Mouse (Mus musculus) T-helper 1 cell (primary cell): ENCODE data around the gene Cep85l.

Experiments used
- in situ Hi-C: fragments of 300-600 bp; cut with MboI, MseI; formaldehyde crosslinking; loops from one replicate; pipeline ENCODE4 v1.15.1; 2025; ENCODE audit warnings: high pct_unique_total_duplicates

Cep85l gene

DNA sequence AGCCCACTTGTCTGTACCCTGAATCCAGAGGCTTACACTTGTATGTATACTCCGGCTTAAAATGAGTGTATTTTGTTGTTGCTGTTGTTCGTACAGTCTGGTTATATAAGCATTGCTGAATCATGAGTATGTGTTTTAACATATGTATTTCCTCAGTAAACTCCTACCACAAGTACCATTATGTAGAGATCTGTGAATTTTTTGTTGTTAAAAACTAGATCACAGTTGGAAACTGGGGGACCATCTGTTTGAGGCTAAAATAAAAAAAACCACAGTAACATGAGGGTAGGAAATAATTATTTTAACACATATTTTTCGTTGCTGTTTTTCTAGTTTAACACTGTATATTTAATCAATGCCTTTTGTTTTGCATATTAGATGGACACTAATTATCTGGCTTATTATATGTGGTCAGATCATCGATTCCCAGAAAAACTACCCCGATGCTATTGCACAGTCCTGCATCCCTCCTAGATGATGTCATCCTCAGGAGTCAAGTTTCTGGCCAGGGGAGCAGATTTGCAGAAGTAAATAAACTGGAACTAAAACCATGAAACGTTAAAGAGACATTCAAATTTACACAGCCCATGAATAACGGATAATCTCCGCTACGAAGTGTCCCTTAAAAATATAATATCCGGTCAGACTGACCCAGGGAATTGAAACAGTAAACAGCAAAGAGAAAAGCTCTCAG lies 18.2 kb upstream of the Cep85l start:
- in situ Hi-C loops: no loop called here

- in situ Hi-C loops: no loop called here
These were observed 15.3 kb upstream of the Cep85l start for GRCm38 (mm10) chr10:53394923-53395629.

DNA sequence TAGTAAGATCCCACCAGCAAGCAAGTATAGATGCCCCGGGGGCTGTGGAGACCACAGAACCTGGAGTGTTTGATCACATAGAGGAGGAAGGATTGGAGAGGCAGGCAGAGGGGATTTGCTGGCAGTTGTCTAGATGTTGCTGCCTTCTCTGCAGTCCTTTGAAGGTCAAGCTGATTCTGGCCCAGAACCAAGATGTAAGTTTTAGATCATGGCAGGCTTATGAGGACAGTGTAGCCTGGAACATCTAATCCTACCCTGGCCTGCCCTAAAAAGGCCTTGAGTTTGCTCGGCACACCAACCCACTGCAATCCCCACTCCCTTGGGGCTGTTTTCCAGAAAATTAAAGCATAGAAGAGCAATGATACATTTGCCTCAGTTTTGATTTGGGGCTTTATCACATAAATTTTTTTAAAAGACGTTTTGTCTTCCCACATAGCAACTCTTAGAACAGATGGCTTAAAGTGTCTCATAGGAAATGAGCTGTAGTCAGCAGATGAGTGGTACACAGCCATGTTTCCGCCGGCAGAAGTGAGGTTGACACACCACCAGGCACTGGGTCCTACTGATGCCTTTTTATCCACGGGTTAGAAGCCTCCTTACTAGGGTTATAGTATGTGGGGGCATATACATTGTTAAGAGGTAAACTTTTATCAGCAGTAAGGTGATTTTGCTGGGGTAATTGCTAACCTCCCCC lies 8.6 kb upstream of the Cep85l start:
- in situ Hi-C loops: loop anchor here (10.0 kb wide), 1 partner anchor 876 kb away; no protein-coding TSS in a partner anchor

DNA sequence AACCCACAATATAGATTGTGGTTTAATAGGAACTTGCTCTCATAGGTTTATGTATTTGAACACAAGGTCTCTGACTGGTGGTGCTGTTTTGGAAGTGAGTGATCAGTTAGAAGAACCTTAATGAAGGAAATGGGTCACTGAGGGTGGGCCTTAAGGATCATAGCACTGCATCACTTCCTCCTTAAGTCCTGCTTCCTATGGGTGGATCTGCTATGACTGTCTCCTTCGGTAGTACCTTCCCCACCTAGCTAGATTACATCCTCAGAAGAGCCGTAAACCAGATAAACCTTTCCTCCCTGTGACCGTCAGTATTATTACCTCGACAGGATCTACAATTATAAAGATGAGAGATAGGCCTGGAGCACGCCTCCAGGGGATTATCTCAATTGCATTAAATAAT lies 5.7 kb upstream of the Cep85l start:
- in situ Hi-C loops: loop anchor here (10.0 kb wide), 1 partner anchor 879 kb away; no protein-coding TSS in a partner anchor

DNA sequence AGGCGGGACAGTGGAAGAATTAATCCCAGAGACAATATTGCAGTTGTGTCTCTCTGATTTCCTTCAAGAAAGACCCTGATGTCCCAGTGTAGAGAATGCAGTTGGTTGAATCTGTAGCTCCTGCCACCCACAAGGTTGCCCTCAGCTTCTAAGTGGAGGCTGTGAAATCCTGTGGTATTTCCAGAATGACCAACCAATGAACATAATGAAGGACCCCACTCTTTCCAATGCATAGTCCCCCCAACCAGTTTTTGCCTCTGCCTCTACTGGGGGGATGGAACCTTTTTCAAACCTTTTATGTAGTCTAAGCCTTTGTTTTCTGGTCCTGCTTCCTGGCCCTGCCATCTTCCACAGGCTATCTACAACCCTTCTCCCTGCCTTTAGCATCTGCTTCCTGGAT lies 5.1 kb upstream of the Cep85l start:
- in situ Hi-C loops: loop anchor here (10.0 kb wide), 1 partner anchor 880 kb away; no protein-coding TSS in a partner anchor

DNA sequence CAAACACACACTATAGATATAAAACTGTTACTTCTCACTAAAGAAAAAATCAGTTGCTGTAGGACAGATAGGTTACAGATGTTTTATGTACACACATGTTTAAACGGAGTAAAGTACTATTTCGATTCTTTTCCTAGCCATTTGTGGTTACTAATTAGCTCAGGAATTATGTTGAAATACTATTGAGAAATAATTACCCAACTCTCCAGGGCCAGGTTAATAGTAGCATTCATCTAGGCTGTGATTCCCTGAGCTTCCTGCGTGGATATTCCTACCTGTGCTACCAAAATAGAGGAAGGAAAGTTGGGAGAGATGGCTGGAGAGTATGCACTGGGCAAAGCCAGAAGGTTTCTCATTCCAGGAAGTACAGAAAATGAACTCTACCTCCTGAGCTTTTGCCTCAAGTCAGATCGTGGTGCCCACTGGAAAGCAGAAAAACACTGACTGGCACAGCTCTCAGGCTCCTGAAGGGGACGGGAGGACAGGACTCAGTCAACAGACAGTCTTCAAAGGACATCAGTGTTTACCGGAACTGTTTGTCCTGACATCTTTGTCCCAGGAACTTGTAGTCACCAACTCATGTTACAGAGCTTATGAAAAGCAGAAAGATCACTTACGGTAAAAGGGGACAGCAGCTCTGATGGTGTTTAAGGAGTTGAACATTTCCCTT lies 3.1 kb upstream of the Cep85l start:
- in situ Hi-C loops: loop anchor here (10.0 kb wide), 1 partner anchor 882 kb away; no protein-coding TSS in a partner anchor

DNA sequence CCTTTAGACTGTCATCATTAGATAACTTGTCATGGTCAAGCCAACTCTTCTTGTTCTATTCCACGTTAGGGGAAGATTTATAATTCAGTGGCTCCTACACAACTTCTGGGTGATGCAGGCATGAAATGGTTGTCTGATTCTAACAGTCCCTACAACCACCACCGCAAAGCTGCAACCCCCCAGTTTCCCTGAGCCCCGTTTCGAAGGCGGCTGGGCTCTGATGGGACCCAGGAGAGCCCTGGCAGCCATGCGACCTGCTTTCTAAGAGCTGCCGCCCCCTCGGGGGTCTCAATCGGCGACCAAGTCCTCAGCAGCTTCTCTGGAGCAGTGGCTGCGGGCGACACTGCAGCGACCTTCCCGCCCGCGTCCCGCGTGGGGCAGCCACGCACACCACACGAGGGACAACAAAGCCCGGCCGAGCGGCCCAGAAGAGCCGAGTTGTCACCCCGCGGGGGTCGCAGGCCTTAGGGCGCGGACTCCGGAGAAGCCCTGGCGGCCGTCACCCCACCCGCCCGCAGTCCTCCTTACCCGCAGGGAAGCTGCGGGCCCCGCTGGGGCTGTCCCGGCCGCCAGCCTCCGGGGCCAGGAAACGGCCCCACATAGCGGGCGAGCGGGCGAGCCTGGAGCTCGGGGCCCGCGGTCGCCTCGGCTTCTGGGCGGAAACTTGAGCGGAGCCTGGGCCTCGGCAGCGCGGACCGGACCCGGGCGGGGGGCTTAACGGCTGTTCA lies 602 bp downstream of the Cep85l start:
- in situ Hi-C loops: no loop called here

- in situ Hi-C loops: no loop called here
These were observed 1.5 kb downstream of the Cep85l start for GRCm38 (mm10) chr10:53378296-53378695.

DNA sequence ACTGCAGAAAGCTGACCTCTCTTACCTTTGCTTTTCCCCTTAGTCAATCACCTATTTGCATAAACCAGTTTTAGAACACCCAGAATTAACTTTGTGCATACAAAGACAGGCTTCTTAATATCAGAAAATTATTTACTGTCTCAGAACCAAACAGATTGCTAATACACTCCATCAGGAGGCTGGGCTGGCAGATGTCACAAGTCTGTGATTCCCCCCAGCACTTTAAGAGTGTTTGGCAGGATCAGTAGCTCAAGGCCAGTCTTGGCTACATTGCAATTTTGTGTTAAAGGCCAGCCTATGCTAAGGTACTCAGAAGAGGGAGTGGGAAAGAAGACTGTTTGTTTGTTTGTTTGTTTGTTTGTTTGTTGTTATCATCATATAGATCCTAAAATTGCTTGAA lies 2.7 kb downstream of the Cep85l start:
- in situ Hi-C loops: no loop called here

GRCm38 (mm10) chr10:53373885-53374578 lies 5.7 kb downstream of the Cep85l start:
- in situ Hi-C loops: no loop called here

DNA sequence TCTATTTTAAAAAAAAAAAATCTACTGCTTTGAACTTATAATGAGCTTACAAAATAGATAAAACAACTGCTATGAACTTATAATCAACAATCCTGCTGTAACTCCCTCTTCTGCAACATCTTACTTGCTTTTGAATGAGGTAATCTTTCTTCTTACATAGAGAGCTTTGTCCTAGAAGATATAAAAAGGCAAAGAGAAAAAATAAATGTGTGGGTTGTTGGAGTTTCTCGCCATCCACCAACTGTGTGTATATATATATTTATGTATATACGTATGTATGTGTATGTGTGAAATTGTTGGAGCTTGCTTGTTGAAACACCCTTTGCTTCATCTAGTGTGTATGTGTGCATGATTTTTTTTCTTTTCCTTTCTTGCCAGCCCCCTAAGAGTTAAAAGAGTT lies 12.5 kb downstream of the Cep85l start:
- in situ Hi-C loops: no loop called here

GRCm38 (mm10) chr10:53364311-53364710 lies 15.4 kb downstream of the Cep85l start:
- in situ Hi-C loops: no loop called here

- in situ Hi-C loops: loop anchor here (10.0 kb wide), 1 partner anchor 256 kb away; no protein-coding TSS in a partner anchor
These were observed 20.7 kb downstream of the Cep85l start for GRCm38 (mm10) chr10:53359016-53359415.

DNA sequence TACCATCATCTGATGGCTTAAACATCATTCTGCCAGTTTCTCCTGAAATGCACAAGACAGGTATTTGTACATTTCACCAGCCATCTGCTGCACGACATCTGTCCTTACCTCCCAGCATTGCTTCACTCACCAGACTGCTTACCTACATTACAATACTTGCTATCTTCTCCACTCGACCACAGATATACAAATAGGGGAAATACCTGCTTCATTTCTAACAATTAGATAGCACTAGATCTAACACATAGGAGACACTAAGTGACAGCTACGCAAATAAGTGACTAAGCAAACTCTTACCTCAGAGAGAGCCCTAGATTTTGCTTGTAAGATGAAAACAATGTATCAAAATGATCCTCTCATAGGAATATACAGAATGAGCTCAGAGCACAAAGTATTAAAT lies 26.1 kb downstream of the Cep85l start:
- in situ Hi-C loops: loop anchor here (10.0 kb wide), 1 partner anchor 261 kb away; no protein-coding TSS in a partner anchor

DNA sequence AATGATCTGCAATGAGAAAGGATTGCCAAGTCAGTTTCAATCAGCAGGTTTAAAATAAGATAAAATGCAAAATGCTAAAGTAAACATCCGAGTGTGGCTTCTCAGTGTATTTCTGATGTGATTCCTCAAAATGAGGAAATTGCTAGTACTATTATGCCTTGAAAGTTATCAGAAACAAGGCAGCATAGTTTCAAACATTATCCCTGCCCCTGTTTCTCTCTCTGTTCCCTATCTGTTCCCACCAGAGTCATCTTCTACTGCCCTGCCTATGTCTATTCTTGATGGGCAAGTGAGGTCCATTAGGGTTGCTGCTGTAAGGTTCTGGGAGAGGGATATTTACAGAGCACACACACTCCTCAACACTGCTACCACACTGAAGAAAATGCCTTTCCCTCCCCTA lies 30.5 kb downstream of the Cep85l start:
- in situ Hi-C loops: loop anchor here (5.0 to 10.0 kb wide), 2 partner anchors 156 to 243 kb away; no protein-coding TSS in a partner anchor

- in situ Hi-C loops: loop anchor here (5.0 to 10.0 kb wide), 2 partner anchors 157 to 244 kb away; no protein-coding TSS in a partner anchor
These were observed 31.7 kb downstream of the Cep85l start for GRCm38 (mm10) chr10:53347787-53348755.

DNA sequence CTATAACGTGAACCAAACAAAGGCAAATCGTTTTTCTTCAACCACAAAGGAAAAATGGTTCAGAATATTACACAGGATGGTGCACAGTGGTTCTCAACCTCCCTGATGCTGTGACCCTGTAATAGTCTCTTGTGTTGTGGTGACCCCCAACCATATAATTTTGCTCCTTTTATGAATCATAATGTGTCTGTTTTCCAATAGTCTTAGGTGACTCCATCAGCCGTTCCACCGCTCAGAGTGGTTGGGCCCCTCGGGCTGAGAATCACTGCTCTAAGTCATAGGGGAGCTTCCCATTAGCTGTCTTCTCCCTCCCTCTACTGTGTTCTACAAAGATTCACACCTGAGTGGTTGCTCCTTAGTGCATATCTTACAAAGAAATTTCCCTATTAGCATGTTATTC lies 32.8 kb downstream of the Cep85l start:
- in situ Hi-C loops: loop anchor here (5.0 to 10.0 kb wide), 2 partner anchors 158 to 245 kb away; no protein-coding TSS in a partner anchor

DNA sequence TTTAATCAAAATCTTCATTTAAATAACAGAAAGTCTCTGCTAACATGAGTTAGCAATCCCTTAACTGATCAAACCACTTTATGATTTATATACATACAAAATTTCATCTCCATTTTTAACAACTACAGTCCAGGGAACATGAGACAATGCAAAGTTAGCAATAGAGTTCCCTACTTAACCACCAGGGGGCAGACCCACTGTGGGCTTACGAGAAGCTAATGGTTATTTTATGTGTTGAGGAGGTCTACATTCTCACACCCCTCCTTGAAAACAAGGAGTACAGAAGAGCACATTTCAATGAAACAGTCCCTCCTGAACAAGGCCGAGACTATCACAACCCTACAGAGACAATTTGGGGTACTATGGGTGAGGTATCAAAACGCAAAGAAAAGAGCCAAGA lies 33.2 kb downstream of the Cep85l start:
- in situ Hi-C loops: loop anchor here (5.0 to 10.0 kb wide), 2 partner anchors 158 to 246 kb away; no protein-coding TSS in a partner anchor

DNA sequence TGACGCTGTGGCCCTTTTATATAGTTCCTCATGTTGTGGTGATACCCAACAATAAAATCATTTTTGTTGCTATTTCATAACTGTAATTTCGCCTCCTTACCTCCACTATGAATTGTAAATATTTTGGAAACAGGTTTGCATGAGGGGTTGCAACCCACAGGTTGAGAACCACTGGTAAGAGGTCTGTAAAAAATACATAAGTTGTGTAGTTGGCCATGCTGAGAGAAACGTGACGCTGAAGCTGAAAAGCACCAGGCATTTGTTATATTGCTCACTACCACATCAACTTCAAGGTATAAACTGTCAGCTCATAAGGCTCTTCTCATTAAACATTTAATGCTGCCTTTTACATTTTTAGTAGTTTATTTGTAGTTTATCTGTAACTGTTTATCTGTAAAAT lies 34.2 kb downstream of the Cep85l start:
- in situ Hi-C loops: loop anchor here (5.0 to 10.0 kb wide), 2 partner anchors 159 to 247 kb away; no protein-coding TSS in a partner anchor
